Mouse (Mus musculus): ENCODE results near the gene Hddc3. TPM values are rescaled to one million over a fixed set of nuclear protein-coding genes. Genes with fewer than 3 reads are reported as not detected.

The Hddc3 gene
- polyA plus RNA-seq, 1 experiment from 2014 or later: 20.7 TPM

DNA sequence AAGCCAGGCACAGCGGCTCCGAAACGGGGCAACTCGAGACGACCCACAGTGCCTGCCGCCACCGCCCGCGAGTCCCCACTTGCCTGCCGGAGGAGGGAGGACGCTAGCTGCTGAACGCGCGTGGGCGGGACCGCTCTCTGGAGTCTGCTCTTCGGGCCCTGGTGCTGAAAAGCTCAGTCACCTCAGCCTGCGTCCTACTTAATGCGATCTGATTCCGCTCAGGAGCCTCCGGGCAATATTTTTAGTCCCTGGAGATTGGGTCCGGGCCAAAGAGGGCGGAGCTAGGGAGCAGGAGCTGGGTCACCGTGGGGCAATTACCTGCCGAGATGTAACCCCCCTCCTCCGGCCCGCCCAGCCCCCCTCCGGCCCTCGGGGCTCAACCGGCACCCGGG lies 27.7 kb downstream of the Hddc3 start:
- peak overlapping the region; percentile 96 for H3K9ac ChIP-seq (ENCODE audit: low read length)
- H3K9me3 ChIP-seq (replicated peaks; ENCODE audit: control insufficient read depth, low read length): no peaks in the 10 kb centered on the region
- H3K4me3 ChIP-seq (ENCODE audit: low read length): peak overlapping the region; percentile 92
- peaks cover 30% of the 10 kb centered on the region for H3K4me1 ChIP-seq (ENCODE audit: control insufficient read depth, insufficient read depth, low read length)
- peak overlapping the region; percentile 82 for H3K4me2 ChIP-seq (ENCODE audit: low read depth, low read length)
- under 1% methylated on average over 30 of the region's 31 CpGs for WGBS
- H3K36me3 ChIP-seq (ENCODE audit: control insufficient read depth, insufficient read depth): peaks cover 16% of the 10 kb centered on the region
- no peaks in the 10 kb centered on the region for H3K27me3 ChIP-seq (ENCODE audit: control insufficient read depth, insufficient read depth, low read length)
- ATAC-seq (replicated peaks; ENCODE audit: extremely low read depth, insufficient read depth, low FRiP score): peak; percentile 60
- peak overlapping the region; percentile 93 for H3K27ac ChIP-seq (ENCODE audit: low read length)

DNA sequence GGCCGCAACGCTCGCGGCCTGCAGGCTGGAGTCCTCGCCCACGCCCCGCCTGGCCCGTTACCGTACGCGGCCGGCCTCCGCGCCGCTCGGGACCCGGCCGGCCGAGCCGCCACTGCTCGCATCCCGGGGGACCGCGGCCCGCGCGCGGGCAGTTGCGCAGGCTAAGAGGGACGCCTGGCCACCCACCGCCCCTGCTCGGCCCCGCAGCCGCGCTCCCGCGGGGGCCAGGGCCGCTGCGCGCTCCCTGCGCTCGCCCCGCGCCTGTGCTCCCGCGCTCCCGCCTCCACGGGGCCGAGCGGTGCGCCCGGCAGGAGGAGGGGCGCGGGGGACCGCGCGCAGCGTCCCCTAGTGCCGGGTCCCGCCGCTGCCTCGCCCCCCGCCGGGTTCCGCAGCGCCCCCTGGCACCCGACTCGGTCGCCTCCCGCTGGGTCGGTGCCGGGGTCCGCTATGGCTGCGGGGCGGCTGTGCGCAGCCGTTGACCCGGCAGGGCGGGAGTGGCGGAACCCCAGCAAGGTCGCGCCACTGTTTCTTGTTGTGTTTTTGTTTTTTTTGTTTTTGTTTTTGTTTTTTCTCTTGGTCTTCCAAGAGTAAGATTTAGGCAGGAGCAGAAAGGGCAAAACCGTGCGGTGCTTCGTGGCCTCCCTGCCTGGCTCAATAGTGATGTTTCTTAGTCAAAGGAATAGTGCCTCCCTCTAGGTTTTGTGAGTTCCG lies 28.3 kb downstream of the Hddc3 start, which contains the start of gene Man2a2:
Gene Man2a2 (minus strand): TSS at position 335 of the 711 bp plus-strand sequence.
- under 1% methylated on average over 58 of the region's 86 CpGs for WGBS
- peak within 1 kb of the TSS; percentile 93 for H3K27ac ChIP-seq (ENCODE audit: low read length)
- H3K9me3 ChIP-seq (replicated peaks; ENCODE audit: control insufficient read depth, low read length): no peaks in the 10 kb centered on the region
- peak within 1 kb of the TSS; percentile 96 for H3K9ac ChIP-seq (ENCODE audit: low read length)
- peak; percentile 69 for ATAC-seq (replicated peaks; ENCODE audit: extremely low read depth, insufficient read depth, low FRiP score)
- peak within 1 kb of the TSS; percentile 82 for H3K4me2 ChIP-seq (ENCODE audit: low read depth, low read length)
- H3K4me1 ChIP-seq (ENCODE audit: control insufficient read depth, insufficient read depth, low read length): peaks cover 29% of the 10 kb centered on the region
- no peaks in the 10 kb centered on the region for H3K27me3 ChIP-seq (ENCODE audit: control insufficient read depth, insufficient read depth, low read length)
- peak within 1 kb of the TSS; percentile 92 for H3K4me3 ChIP-seq (ENCODE audit: low read length)
- H3K36me3 ChIP-seq (ENCODE audit: control insufficient read depth, insufficient read depth): peaks cover 12% of the 10 kb centered on the region

GRCm38 (mm10) chr7:80372166-80372565 lies 29.3 kb downstream of the Hddc3 start:
- Histone ChIP-seq H3K36me3 (ENCODE audit: control insufficient read depth, insufficient read depth) (peaks cover 4% of the 10 kb centered on the region; the same call in 1 of the 2 replicates), H3K27me3 (ENCODE audit: control insufficient read depth, insufficient read depth, low read length) (no peaks in the 10 kb centered on the region), H3K4me2 (ENCODE audit: low read depth, low read length) (no peak overlapping the region), H3K27ac (ENCODE audit: low read length) (no peak overlapping the region), H3K4me3 (ENCODE audit: low read length) (no peak overlapping the region), H3K9ac (ENCODE audit: low read length) (no peak overlapping the region), H3K9me3 (replicated peaks; ENCODE audit: control insufficient read depth, low read length) (no peaks in the 10 kb centered on the region), H3K4me1 (ENCODE audit: control insufficient read depth, insufficient read depth, low read length) (peaks cover 29% of the 10 kb centered on the region)
- ATAC-seq (replicated peaks; ENCODE audit: extremely low read depth, insufficient read depth, low FRiP score): no peak
- WGBS: 57% methylated on average over 3 of the region's 3 CpGs

DNA sequence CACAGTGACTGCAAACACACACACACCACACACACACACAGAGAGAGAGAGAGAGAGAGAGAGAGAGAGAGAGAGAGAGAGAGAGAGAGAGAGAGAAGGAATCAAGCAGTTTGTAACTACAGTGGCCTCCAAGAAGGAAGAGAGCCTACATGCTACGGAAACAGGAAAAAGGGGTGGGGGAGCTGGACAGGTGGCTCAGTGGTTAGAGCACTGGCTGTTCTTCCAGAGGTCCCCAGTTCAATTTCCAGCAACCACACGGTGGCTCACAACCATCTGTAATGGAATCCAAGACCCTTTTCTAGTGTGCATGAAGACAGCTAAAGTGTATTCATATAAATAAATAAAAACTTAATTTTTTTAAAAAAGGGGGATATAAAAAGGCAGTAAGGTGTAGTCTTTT lies 29.8 kb downstream of the Hddc3 start:
- H3K27ac ChIP-seq (ENCODE audit: low read length): no peak overlapping the region
- peaks cover 4% of the 10 kb centered on the region; the same call in 1 of the 2 replicates for H3K36me3 ChIP-seq (ENCODE audit: control insufficient read depth, insufficient read depth)
- no peak overlapping the region for H3K9ac ChIP-seq (ENCODE audit: low read length)
- H3K4me1 ChIP-seq (ENCODE audit: control insufficient read depth, insufficient read depth, low read length): peaks cover 29% of the 10 kb centered on the region
- WGBS: 30% methylated on average over 2 of the region's 2 CpGs
- no peaks in the 10 kb centered on the region for H3K27me3 ChIP-seq (ENCODE audit: control insufficient read depth, insufficient read depth, low read length)
- ATAC-seq (replicated peaks; ENCODE audit: extremely low read depth, insufficient read depth, low FRiP score): no peak
- no peak overlapping the region for H3K4me3 ChIP-seq (ENCODE audit: low read length)
- no peaks in the 10 kb centered on the region for H3K9me3 ChIP-seq (replicated peaks; ENCODE audit: control insufficient read depth, low read length)
- no peak overlapping the region for H3K4me2 ChIP-seq (ENCODE audit: low read depth, low read length)

- ATAC-seq (replicated peaks; ENCODE audit: extremely low read depth, insufficient read depth, low FRiP score): no peak
- Histone ChIP-seq H3K4me1 (ENCODE audit: control insufficient read depth, insufficient read depth, low read length) (peaks cover 25% of the 10 kb centered on the region), H3K9me3 (replicated peaks; ENCODE audit: control insufficient read depth, low read length) (no peaks in the 10 kb centered on the region), H3K27me3 (ENCODE audit: control insufficient read depth, insufficient read depth, low read length) (no peaks in the 10 kb centered on the region), H3K36me3 (ENCODE audit: control insufficient read depth, insufficient read depth) (peaks cover 2% of the 10 kb centered on the region; the same call in 1 of the 2 replicates), H3K9ac (ENCODE audit: low read length) (no peak overlapping the region), H3K4me2 (ENCODE audit: low read depth, low read length) (no peak overlapping the region), H3K4me3 (ENCODE audit: low read length) (no peak overlapping the region), H3K27ac (ENCODE audit: low read length) (peak overlapping the region; percentile 21; the same call in 1 of the 2 replicates)
- 69% methylated on average over 4 of the region's 4 CpGs for WGBS
Measured at GRCm38 (mm10) chr7:80373352-80373751, 30.4 kb downstream of the Hddc3 start.

DNA sequence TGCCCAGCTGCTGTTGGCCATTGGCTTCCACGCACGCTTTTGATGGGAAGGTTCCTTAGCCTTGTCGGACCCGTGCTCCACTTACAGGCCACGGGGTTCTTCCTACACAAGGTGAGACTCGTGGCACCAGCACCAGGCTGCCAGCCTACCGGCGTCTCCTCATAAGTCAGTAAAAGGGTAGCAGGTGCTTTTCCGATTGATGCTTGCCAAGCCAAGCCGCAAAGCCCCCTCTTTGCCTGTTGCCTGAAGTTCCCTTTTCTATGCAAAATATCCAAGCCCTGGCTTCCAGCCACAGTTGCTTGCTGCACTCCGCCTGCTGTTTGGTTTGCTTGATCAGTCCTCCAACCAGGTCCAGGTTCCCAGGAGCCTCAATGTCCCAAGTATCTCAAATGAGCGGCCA lies 30.9 kb downstream of the Hddc3 start:
- Histone ChIP-seq H3K27ac (ENCODE audit: low read length) (peak overlapping the region; percentile 21; the same call in 1 of the 2 replicates), H3K27me3 (ENCODE audit: control insufficient read depth, insufficient read depth, low read length) (no peaks in the 10 kb centered on the region), H3K36me3 (ENCODE audit: control insufficient read depth, insufficient read depth) (no peaks in the 10 kb centered on the region), H3K9me3 (replicated peaks; ENCODE audit: control insufficient read depth, low read length) (no peaks in the 10 kb centered on the region), H3K9ac (ENCODE audit: low read length) (no peak overlapping the region), H3K4me2 (ENCODE audit: low read depth, low read length) (no peak overlapping the region), H3K4me3 (ENCODE audit: low read length) (no peak overlapping the region), H3K4me1 (ENCODE audit: control insufficient read depth, insufficient read depth, low read length) (peaks cover 21% of the 10 kb centered on the region)
- no peak for ATAC-seq (replicated peaks; ENCODE audit: extremely low read depth, insufficient read depth, low FRiP score)
- WGBS: 81% methylated on average over 12 of the region's 12 CpGs

GRCm38 (mm10) chr7:80374280-80374679 lies 31.4 kb downstream of the Hddc3 start:
- no peak overlapping the region for H3K4me3 ChIP-seq (ENCODE audit: low read length)
- ATAC-seq (replicated peaks; ENCODE audit: extremely low read depth, insufficient read depth, low FRiP score): no peak
- no peaks in the 10 kb centered on the region for H3K27me3 ChIP-seq (ENCODE audit: control insufficient read depth, insufficient read depth, low read length)
- no peak overlapping the region for H3K9ac ChIP-seq (ENCODE audit: low read length)
- H3K4me1 ChIP-seq (ENCODE audit: control insufficient read depth, insufficient read depth, low read length): peaks cover 17% of the 10 kb centered on the region
- no peaks in the 10 kb centered on the region for H3K36me3 ChIP-seq (ENCODE audit: control insufficient read depth, insufficient read depth)
- WGBS: 63% methylated on average over 3 of the region's 3 CpGs
- H3K9me3 ChIP-seq (replicated peaks; ENCODE audit: control insufficient read depth, low read length): no peaks in the 10 kb centered on the region
- H3K27ac ChIP-seq (ENCODE audit: low read length): peak overlapping the region; percentile 12; the same call in 1 of the 2 replicates
- H3K4me2 ChIP-seq (ENCODE audit: low read depth, low read length): no peak overlapping the region

DNA sequence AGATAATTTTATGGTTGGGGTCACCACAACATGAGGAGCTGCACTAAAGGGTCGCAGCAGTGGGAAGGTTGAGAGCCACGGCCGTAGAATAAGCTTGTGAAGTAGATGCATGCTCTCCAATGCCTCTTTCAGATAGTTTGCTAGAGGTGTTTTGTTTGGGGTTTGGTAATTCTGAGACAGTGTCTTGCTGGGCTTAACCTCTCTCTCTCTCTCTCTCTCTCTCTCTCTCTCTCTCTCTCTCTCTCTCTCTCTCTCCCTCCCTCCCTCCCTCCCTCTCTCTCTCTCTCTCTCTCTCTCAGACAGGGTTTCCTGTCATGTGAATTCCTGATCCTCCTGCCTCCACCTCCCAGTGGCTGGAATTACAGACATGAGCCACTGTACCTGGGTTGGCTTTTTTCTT lies 31.8 kb downstream of the Hddc3 start:
- 82% methylated on average over 3 of the region's 3 CpGs for WGBS
- ATAC-seq (replicated peaks; ENCODE audit: extremely low read depth, insufficient read depth, low FRiP score): no peak
- no peaks in the 10 kb centered on the region for H3K27me3 ChIP-seq (ENCODE audit: control insufficient read depth, insufficient read depth, low read length)
- H3K4me2 ChIP-seq (ENCODE audit: low read depth, low read length): no peak overlapping the region
- H3K9ac ChIP-seq (ENCODE audit: low read length): no peak overlapping the region
- H3K4me3 ChIP-seq (ENCODE audit: low read length): no peak overlapping the region
- H3K9me3 ChIP-seq (replicated peaks; ENCODE audit: control insufficient read depth, low read length): no peaks in the 10 kb centered on the region
- H3K27ac ChIP-seq (ENCODE audit: low read length): no peak overlapping the region
- H3K36me3 ChIP-seq (ENCODE audit: control insufficient read depth, insufficient read depth): no peaks in the 10 kb centered on the region
- H3K4me1 ChIP-seq (ENCODE audit: control insufficient read depth, insufficient read depth, low read length): peaks cover 13% of the 10 kb centered on the region

DNA sequence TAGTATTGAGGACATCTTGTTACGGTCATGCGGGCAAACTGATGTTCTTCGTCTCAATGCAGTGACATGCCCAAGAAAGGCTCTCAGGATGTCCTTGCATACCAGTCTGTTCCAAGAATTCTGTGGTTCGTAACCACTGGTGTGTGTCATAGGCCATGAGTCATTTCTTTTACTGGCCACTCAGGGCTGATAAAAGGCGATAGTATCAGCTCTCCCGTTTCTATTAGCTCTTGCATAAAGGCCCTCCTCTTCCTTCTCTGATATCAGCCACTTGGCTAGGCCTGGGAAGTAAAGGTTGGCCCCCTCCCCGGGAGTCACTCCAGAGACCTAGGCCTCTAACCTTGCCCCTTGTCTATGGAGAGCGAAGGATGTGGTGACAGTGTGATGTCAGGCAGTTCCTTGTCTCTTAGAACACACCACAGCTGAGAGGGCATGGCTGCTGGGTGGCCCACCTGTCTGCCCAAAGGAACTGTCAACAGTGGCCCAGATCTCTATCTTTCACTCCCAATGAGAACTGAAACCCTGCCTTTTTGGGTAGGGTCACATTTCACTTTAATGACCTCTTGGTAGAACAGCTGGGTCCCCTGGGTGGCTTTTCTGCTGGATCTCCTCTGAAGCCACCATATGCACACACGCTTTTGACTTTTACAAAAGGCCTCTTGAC lies 32.6 kb downstream of the Hddc3 start:
- H3K9ac ChIP-seq (ENCODE audit: low read length): no peak overlapping the region
- 50% methylated on average over 9 of the region's 9 CpGs for WGBS
- H3K36me3 ChIP-seq (ENCODE audit: control insufficient read depth, insufficient read depth): no peaks in the 10 kb centered on the region
- no peak overlapping the region for H3K4me3 ChIP-seq (ENCODE audit: low read length)
- H3K9me3 ChIP-seq (replicated peaks; ENCODE audit: control insufficient read depth, low read length): no peaks in the 10 kb centered on the region
- 0 out of 2 replicates have a peak overlapping the region, but pooled peaks have one; percentile 20 for H3K27ac ChIP-seq (ENCODE audit: low read length)
- H3K4me1 ChIP-seq (ENCODE audit: control insufficient read depth, insufficient read depth, low read length): peaks cover 6% of the 10 kb centered on the region; the same call in 1 of the 2 replicates
- H3K27me3 ChIP-seq (ENCODE audit: control insufficient read depth, insufficient read depth, low read length): no peaks in the 10 kb centered on the region
- H3K4me2 ChIP-seq (ENCODE audit: low read depth, low read length): no peak overlapping the region
- ATAC-seq (replicated peaks; ENCODE audit: extremely low read depth, insufficient read depth, low FRiP score): no peak

Measured in heart, embryonic 16.5 days (tissue).